Mouse (Mus musculus) stomach, embryonic 15.5 days (tissue): Measurements from ENCODE around the gene Gm20388. TPM values are rescaled to one million over a fixed set of nuclear protein-coding genes. Genes with fewer than 3 reads are reported as not detected.

Source experiments
- ATAC-seq: fragments of 200-750 bp; cut with Nextera tagmentation; 2 replicates; pipeline ENCODE4 v1.8.0; 2017; ENCODE audit warnings: low read depth, moderate number of reproducible peaks, moderate TSS enrichment; ENCODE audit not compliant: insufficient read depth, low FRiP score
- H3K27ac ChIP-seq: fragments of 300-500 bp; sonication (generic); 2 replicates; pipeline ENCODE4 v1.5.1; 2015; ENCODE audit warnings: mild to moderate bottlenecking, inconsistent platforms
- H3K27me3 ChIP-seq: fragments of 300-500 bp; sonication (generic); replicated peaks from 2 replicates; pipeline ENCODE4 v1.6.1; 2015; ENCODE audit warnings: inconsistent platforms
- H3K36me3 ChIP-seq: fragments of 300-500 bp; sonication (generic); 2 replicates; pipeline ENCODE4 v1.6.1; 2015; ENCODE audit warnings: inconsistent platforms
- H3K4me1 ChIP-seq: fragments of 300-500 bp; sonication (generic); 2 replicates; pipeline ENCODE4 v1.6.1; 2015; ENCODE audit warnings: inconsistent platforms
- H3K4me2 ChIP-seq: fragments of 300-500 bp; sonication (generic); 2 replicates; pipeline ENCODE4 v1.6.1; 2015; ENCODE audit warnings: mild to moderate bottlenecking, inconsistent platforms
- H3K4me3 ChIP-seq: fragments of 300-500 bp; sonication (generic); replicated peaks from 2 replicates; pipeline ENCODE4 v1.5.1; 2015; ENCODE audit warnings: inconsistent platforms
- H3K9ac ChIP-seq: fragments of 300-500 bp; sonication (generic); 2 replicates; pipeline ENCODE4 v1.6.1; 2015; ENCODE audit warnings: inconsistent platforms
- H3K9me3 ChIP-seq: fragments of 300-500 bp; sonication (generic); 2 replicates; pipeline ENCODE4 v1.6.1; 2016; ENCODE audit warnings: inconsistent platforms
- WGBS: fragments of 180-500 bp; shearing (Covaris S2); methylation state at CpG from one replicate; pipeline ENCODE4 v1.1.7; 2015; 5-methylcytosine and 5-hydroxymethylcytosine counted together
- polyA plus RNA-seq: library from polyadenylated mRNA; unstranded; fragments of >200 nt; fragmentation: Nextera tagmentation; extraction: Ambion mirVana; gene quantifications from 2 replicates; pipeline ENCODE4 v1.2.1, GENCODE M21; 2015

The Gm20388 gene
- polyA plus RNA-seq, 1 experiment from 2014 or later, result not detected

DNA sequence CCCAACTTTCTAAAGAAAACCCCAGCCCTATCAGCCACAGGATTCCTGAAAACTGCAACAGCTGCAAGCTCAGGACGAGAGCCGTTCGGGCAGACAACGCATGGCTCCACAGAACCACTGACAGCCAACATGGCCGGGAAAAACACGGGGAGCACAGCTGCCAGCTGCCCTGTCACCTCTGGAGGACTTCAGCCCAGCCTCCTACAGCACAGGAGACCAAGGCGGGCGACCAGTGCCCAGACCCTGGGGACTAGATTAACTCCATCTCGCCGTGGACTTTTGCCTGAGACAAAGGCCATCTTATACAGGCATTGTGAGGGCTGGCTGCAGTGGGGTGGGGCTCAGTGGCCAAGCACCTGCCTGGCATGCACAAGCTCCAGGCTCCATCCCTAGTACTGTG, 1739.3 kb downstream of the Gm20388 start:
- Histone ChIP-seq H3K27ac (no peak overlapping the region), H3K9ac (no peak overlapping the region), H3K4me3 (peak overlapping the region; percentile 10; the same call in 1 of the 2 replicates), H3K27me3 (no peaks in the 10 kb centered on the region), H3K9me3 (no peaks in the 10 kb centered on the region), H3K4me2 (peak overlapping the region; percentile 94), H3K4me1 (peaks cover 56% of the 10 kb centered on the region), H3K36me3 (no peaks in the 10 kb centered on the region)
- 54% methylated on average over 10 of the region's 10 CpGs for WGBS
- ATAC-seq, result no peak

DNA sequence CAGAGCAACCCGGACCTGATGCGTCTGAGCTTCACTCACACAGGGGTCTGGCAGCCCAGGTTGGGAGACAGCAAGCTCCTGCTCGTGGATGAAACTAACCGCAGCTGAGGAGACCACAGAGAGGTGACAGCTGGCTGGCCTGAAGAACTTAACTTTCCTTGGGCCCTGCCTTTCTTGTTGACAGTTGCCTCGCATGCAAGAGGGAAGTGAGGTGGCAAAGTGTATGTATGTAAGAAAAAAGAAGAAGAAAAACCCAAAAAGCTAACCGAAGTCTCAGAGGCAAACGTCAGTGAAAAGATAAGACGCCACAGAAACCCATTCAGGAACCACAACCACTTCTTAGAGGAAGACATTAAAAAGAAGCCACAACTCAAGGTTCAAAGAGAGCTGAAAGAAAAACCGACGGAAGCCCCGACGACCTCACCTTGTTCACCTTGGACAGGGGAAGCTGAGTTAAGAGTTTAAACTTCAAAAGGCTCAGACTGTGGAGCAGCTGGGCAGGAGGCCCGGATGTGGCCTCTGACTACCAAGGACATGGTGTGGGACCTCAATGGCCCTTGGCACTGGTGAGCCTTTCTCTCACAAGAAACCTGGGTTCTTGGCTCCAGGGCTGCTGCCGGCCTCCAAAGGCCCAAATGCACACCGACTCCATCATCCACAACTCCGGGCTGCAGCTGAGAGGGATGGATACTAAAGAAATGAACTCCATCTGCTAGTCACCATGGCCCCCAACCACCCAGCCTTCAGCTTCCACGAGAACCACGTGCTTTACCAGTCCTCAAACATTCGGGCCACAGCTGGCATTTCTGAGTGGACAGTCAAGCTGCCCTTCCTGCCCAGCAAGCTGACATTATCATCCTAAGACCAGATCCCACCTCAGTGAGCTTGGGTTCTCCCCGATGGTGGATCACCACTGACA, 1740.0 kb downstream of the Gm20388 start:
- Histone ChIP-seq H3K9me3 (no peaks in the 10 kb centered on the region), H3K4me3 (peak overlapping the region; percentile 60), H3K4me2 (peak overlapping the region; percentile 94), H3K36me3 (no peaks in the 10 kb centered on the region), H3K27me3 (no peaks in the 10 kb centered on the region), H3K9ac (peak overlapping the region; percentile 63; the same call in 1 of the 2 replicates), H3K27ac (no peak overlapping the region), H3K4me1 (peaks cover 51% of the 10 kb centered on the region)
- WGBS, result 53% methylated on average over 20 of the region's 20 CpGs
- no peak for ATAC-seq

DNA sequence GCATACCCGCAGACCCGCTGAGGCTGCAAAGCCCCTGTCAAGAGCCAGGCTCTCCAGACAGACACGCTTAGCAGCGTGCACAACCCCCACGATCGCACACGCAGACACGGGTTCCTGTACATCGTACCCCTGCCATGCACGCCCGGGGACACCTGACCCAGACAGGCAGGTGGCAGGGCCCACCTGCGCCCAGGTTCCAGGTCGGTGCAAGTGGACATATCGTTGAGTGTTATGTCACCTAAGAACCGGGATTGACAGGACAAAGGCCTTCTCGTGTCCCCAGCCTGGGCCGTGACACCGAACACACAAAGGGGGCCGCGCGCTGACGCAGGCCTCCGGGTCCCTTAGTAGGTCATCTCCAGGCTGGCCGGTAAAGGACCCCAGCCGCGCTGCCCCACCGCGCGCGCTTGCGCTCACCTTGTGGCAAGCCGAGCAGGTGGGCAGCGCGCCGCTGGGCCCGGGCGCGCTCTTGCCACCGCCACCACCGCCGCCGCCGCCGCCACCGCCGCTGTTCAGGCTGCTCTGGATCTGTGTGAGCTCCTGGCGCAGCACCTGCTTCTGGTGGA, 1740.8 kb downstream of the Gm20388 start:
- no peak for ATAC-seq
- H3K27ac ChIP-seq, result 0 out of 2 replicates have a peak overlapping the region, but pooled peaks have one; percentile 48
- WGBS, result 9% methylated on average over 43 of the region's 47 CpGs

DNA sequence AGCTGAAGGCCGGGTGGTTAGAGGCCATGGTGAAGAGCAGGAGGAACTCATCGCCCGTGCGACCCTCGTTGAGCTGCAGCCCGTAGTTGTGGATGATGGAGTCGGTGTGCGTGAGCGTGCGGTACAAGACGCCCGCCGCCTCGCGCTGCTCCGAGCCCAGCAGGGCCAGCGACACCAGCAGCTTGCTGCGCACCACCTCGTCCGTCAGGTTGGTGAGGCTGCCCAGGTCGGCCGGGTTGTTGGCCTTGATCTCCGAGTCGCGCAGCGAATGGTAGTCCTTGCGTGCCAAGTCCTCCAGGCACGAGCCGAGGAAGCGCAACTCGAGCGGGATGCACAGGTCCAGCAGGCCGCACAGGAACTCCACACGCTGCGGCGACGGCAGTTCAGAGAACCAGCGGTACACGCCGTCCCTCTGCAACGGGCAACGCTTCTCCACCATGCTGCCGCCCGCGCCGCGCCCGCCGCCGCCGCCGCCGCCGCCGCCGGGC, 1741.3 kb downstream of the Gm20388 start:
- no peak for ATAC-seq
- peak overlapping the region; percentile 63 for H3K9ac ChIP-seq
- under 1% methylated on average over 34 of the region's 56 CpGs for WGBS
- H3K27me3 ChIP-seq, result no peaks in the 10 kb centered on the region
- no peaks in the 10 kb centered on the region for H3K36me3 ChIP-seq
- no peaks in the 10 kb centered on the region for H3K9me3 ChIP-seq
- H3K27ac ChIP-seq, result peak overlapping the region; percentile 48; the same call in 1 of the 2 replicates
- H3K4me1 ChIP-seq, result peaks cover 51% of the 10 kb centered on the region
- peak overlapping the region; percentile 94 for H3K4me2 ChIP-seq
- peak overlapping the region; percentile 60 for H3K4me3 ChIP-seq

More for the DNA sequence above, 1740.8 kb downstream of the Gm20388 start:
- Histone ChIP-seq H3K4me2 (peak overlapping the region; percentile 94), H3K27me3 (no peaks in the 10 kb centered on the region), H3K9me3 (no peaks in the 10 kb centered on the region), H3K36me3 (no peaks in the 10 kb centered on the region), H3K4me3 (peak overlapping the region; percentile 60), H3K9ac (peak overlapping the region; percentile 63), H3K4me1 (peaks cover 51% of the 10 kb centered on the region)

DNA sequence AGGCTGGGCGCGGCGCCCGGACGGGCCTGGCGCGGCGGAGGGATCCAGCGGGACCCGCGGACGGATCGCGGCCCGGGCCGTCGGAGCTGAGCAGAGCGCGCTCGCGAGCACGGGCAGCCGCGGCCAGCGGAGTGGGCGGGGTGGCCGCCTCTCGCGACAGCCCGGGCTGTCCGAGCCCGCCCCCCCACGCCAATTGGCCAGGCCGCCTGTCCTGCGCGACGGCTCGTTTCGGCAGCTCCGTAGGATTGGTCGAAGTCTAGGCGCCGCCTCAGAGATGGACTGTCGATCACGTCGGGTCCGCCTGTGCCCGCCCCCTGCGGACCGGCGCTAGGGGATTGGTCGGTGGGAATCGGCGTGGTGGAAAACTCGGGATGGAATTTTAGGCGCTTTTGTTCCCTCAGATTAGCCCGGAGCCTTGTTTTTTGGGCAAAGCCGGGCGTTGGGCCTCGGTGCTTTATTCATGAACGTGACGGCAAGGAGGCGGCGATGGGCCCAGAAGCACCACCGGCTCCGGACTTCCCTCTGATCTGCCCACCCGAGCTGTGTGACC, 1742.2 kb downstream of the Gm20388 start, which contains the start of gene Zcchc14:
TSS of gene Zcchc14 (minus strand) at position 128 of the 550 bp plus-strand sequence.
- peak within 1 kb of the TSS; percentile 84 for H3K9ac ChIP-seq
- peak within 1 kb of the TSS; percentile 95 for H3K4me2 ChIP-seq
- H3K4me1 ChIP-seq, result peaks cover 45% of the 10 kb centered on the region
- H3K9me3 ChIP-seq, result no peaks in the 10 kb centered on the region
- H3K27me3 ChIP-seq, result no peaks in the 10 kb centered on the region
- H3K4me3 ChIP-seq, result peak within 1 kb of the TSS; percentile 83
- WGBS, result under 1% methylated on average over 52 of the region's 67 CpGs
- ATAC-seq, result peak; percentile 98
- no peaks in the 10 kb centered on the region for H3K36me3 ChIP-seq
- H3K27ac ChIP-seq, result peak within 1 kb of the TSS; percentile 88

DNA sequence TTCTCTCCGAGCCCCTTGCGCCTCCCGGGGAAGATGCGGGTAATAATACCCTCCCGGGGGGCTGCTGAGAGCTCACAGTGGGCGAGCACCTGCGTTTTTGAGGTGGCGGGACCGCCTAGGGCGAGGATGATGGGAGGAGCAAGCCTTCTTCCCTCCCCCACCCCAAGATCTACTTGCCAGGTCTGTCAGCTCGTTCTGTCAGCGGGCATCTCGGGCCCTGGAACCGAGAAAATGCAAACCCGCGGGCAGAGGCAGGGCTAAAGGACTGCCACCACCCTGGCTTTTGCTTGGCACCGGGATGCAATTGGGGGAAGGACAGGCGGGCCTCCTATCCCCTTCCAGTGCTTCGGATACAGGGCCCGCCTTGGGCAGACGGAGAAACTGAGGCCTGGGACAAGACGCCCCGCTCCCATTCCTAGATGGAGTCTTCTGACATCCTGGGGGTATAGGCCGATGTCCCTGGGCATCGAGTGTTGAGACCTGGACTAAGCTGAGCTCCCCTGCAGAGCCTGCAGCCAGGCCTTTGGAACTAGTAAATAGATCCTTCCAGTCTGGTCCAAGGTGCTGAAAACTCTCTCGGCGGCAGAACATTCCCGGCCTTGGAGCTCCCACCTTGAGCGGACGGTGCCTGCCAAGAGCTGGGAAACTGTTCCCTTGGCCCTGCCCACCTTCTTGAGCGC, 1742.8 kb downstream of the Gm20388 start:
- Histone ChIP-seq H3K4me1 (peaks cover 39% of the 10 kb centered on the region), H3K9ac (peak overlapping the region; percentile 66), H3K36me3 (no peaks in the 10 kb centered on the region), H3K27ac (peak overlapping the region; percentile 87), H3K4me2 (peak overlapping the region; percentile 95), H3K27me3 (no peaks in the 10 kb centered on the region), H3K4me3 (peak overlapping the region; percentile 83), H3K9me3 (no peaks in the 10 kb centered on the region)
- WGBS, result 2% methylated on average over 31 of the region's 31 CpGs
- no peak; the same call in 1 of the 2 replicates for ATAC-seq

DNA sequence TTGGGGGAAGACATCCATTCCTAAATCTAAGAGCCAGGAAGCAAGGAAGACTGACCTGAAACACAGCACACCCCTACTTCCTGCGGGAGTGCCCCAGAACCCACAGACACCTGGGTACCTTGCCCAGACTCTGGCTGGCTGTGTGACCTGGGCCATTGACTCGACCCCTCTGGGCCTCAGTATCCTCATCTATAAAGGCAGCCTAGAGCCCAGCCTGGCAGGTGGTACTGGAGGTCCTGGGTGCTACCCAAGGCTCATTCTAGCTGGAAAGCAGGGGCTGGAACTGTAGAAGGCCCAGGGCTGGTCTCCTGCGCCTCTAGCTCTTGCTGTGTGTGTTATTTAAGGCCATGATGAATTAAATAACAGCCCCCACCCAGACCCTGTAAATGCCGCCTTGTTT, 1743.5 kb downstream of the Gm20388 start:
- Histone ChIP-seq H3K9me3 (no peaks in the 10 kb centered on the region), H3K27ac (no peak overlapping the region; the same call in 1 of the 2 replicates), H3K27me3 (no peaks in the 10 kb centered on the region), H3K4me1 (peaks cover 32% of the 10 kb centered on the region), H3K9ac (no peak overlapping the region), H3K4me2 (peak overlapping the region; percentile 95), H3K36me3 (no peaks in the 10 kb centered on the region), H3K4me3 (no peak overlapping the region; the same call in 1 of the 2 replicates)
- 76% methylated on average over 4 of the region's 4 CpGs for WGBS
- ATAC-seq, result no peak

DNA sequence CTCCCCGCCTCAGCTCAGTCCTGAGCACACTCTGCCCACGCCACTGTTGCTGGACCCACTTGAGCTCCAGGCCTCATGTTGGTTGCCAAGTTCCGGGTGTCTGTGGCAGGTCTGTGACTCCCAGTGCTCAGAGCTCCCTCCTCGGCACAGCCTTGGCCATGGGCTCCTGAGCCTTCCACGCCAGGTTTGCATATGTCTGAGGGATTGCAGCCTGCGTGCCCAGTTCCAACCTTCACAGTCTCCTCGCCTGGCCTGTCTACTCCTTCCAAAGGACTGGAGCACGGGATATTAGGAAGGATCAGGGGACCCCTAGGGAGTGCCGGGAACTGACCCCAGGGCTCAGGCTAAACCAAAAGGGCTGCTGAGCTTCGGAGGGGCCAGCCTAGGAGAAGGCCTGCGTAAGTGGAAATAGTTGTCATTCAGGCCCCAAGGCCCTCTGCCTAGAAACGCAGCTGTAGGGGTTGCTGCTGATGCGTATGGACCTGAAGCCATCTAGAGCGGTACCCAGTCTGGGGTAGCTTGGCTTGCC, 1744.4 kb downstream of the Gm20388 start:
- Histone ChIP-seq H3K4me1 (peaks cover 26% of the 10 kb centered on the region), H3K36me3 (no peaks in the 10 kb centered on the region), H3K4me2 (no peak overlapping the region), H3K27ac (no peak overlapping the region), H3K9ac (no peak overlapping the region), H3K4me3 (no peak overlapping the region), H3K27me3 (no peaks in the 10 kb centered on the region), H3K9me3 (no peaks in the 10 kb centered on the region)
- 88% methylated on average over 14 of the region's 14 CpGs for WGBS
- no peak for ATAC-seq

DNA sequence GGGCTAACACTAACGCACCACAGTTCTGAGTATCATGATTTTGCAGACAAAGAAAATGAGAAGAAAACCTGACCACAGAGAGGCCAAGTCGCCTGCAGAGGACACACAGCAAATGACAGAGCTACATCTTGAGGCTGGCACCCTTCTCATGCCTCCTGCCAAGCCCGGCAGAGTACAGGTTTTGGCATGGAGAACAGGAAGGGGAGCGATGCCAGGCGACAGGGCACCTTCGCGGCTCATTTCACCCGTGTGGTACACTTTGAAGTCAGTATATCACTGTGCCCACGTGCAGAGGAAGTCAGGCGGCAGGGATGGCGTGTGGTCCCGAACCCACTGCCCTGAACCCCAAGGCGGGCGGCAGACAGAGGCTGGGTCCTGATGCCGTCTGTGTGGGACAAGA, 1750.0 kb downstream of the Gm20388 start:
- Histone ChIP-seq H3K4me3 (no peak overlapping the region), H3K9me3 (no peaks in the 10 kb centered on the region), H3K36me3 (no peaks in the 10 kb centered on the region), H3K4me1 (peaks cover 14% of the 10 kb centered on the region), H3K9ac (no peak overlapping the region), H3K4me2 (no peak overlapping the region), H3K27ac (no peak overlapping the region), H3K27me3 (no peaks in the 10 kb centered on the region)
- 77% methylated on average over 15 of the region's 15 CpGs for WGBS
- ATAC-seq, result no peak

DNA sequence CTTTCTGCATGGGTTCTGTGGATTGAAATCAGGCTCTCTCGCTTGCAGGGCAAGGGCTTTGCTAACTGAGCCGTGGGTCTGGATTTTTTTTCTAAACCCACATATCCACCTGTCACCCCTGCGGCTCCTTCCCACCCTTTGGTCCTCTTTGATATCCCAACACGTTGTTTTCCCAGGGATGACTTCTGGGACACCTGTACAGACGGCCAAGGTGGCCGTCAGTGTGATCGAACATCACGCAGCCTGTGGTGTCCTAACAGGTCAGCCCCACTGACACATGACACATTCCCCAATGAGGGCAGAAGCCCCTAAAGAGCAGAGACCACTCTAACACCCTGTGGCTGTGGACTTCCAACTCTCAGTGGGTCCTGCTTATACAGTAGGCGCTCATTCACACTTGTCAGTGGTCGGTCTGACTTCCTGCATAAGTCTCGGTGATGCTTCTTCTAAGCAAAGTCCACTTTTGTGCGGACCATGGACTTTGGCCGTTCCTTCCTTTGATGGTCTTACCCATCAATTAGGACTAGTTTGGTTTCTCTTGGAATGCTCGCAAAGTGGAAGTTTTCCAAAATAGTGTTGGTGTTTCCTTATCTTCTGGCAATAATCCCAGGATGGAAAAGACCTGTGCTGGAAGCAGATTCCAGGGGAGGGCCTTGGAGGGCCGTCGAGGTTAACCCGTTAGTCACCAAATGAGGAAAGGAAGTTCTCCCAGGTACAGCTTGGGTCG, 1751.2 kb downstream of the Gm20388 start:
- Histone ChIP-seq H3K27ac (no peak overlapping the region), H3K9me3 (no peaks in the 10 kb centered on the region), H3K9ac (no peak overlapping the region), H3K4me3 (no peak overlapping the region), H3K27me3 (no peaks in the 10 kb centered on the region), H3K4me2 (no peak overlapping the region), H3K36me3 (no peaks in the 10 kb centered on the region), H3K4me1 (peaks cover 16% of the 10 kb centered on the region)
- ATAC-seq, result no peak
- WGBS, result 66% methylated on average over 18 of the region's 18 CpGs

DNA sequence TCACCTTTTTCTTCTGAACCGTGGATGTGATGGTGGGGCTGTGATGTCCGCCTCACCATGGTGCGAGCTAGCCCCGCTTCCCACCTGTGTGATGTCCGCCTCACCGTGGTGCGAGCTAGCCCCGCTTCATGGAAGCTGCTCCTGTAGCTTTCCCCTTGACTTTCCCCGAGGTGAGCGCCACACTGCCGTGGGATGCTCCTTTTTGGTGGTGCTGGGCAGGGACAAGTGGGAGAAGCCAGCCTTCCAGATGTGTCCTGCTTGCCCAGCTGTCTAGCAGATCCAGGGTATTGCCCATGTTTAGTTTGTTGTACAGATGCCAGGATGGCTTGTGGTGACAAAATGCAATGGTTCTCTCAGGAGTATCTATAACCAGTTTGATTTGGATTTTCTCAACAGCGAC, 1752.5 kb downstream of the Gm20388 start:
- ATAC-seq, result no peak
- Histone ChIP-seq H3K4me2 (no peak overlapping the region), H3K4me1 (peaks cover 16% of the 10 kb centered on the region), H3K9me3 (no peaks in the 10 kb centered on the region), H3K4me3 (no peak overlapping the region), H3K9ac (no peak overlapping the region), H3K27me3 (no peaks in the 10 kb centered on the region), H3K36me3 (no peaks in the 10 kb centered on the region), H3K27ac (no peak overlapping the region)
- WGBS, result 95% methylated on average over 12 of the region's 12 CpGs
